Mouse (Mus musculus): ENCODE results near the gene Tnfsf15. TPM values are rescaled to one million over a fixed set of nuclear protein-coding genes. Genes with fewer than 3 reads are reported as not detected.

The Tnfsf15 gene
- total RNA-seq (2022) = not detected

DNA sequence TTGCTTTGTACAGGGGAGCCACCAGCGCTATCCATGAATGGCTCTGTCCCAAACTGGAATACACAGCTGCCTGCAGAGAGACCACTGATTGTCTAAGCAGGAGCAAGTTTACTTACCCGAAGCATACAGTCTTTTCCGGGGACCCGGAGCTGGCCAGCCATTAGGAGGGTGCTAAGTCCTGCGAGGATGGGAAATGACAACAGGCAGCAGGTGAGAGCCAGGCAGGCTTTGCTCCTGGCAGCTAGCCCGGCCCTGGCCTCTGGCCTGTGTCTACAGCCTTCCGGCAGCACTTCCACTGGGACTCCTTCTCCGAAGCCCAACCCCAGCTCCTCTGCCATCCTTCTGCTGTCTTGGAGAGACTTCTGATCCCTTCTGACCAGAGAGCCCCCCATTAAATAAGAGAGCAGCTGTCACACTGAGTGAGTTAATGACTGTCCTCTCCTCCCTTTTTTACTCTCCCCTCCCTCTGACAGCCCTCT lies at the start of gene Tnfsf15:
Gene Tnfsf15 (minus strand): TSS at position 421 of the 479 bp plus-strand sequence.
- DNase-seq (ENCODE audit: low spot score in 2 of 2) = no peak

DNA sequence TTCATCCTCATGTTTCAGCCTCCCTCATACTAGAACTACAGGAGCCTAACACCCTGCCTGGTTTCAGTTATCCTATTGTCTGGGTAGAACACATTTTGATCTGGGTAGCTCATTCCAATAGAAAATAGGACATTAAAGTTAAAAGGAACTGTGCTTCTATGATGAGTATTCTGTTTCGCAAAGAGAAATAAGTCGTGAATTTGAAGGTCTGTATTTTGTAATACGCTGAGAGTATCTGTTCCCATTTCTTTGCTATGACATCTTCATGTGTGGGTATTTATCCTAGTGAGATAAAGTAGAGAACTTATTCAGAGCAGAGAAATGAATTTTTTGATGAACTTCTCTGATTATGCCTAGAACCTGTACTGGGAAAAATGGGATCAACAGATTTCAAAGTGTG lies 47.4 kb upstream of the Tnfsf15 start:
- no peak for DNase-seq (ENCODE audit: low spot score in 2 of 2)

DNA sequence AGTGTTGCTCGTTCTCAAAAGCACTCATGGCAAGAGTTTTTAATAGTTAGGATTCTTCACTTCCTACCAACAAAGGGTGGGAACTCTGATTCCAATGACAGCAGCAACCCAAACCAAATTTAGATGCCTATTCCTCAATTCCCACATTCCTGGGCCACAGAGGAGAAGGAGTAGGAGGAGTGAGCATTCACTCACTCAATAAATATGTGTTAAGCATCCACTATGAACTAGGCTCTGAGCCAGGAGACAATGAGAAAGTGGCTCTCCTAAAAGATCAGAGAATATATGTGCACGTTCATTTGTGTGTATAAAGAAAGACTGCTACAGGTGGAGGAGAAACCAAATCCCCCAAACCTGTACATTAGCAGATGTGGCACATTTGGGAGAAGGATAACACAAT lies 40.6 kb upstream of the Tnfsf15 start:
- no peak for DNase-seq (ENCODE audit: low spot score in 2 of 2)

DNA sequence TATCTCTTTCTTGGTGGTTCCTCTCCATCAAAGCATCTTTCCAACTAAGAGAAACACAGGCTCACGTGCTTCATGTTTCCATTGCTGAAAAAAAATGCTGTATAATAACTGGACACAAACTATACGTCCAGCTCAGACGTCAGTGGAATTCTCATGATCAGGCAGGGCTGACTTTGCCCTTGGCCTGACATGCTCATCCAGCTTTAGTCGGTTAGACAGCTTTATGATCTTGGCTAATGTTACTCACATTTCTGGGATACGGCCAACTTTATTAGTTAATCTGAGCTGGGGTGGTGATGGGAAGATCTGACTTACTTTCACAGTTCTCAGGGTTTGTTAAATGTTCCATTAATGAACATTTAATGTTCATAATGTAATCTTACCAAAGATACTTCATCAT lies 38.9 kb upstream of the Tnfsf15 start:
- DNase-seq (ENCODE audit: low spot score in 2 of 2) = no peak

DNA sequence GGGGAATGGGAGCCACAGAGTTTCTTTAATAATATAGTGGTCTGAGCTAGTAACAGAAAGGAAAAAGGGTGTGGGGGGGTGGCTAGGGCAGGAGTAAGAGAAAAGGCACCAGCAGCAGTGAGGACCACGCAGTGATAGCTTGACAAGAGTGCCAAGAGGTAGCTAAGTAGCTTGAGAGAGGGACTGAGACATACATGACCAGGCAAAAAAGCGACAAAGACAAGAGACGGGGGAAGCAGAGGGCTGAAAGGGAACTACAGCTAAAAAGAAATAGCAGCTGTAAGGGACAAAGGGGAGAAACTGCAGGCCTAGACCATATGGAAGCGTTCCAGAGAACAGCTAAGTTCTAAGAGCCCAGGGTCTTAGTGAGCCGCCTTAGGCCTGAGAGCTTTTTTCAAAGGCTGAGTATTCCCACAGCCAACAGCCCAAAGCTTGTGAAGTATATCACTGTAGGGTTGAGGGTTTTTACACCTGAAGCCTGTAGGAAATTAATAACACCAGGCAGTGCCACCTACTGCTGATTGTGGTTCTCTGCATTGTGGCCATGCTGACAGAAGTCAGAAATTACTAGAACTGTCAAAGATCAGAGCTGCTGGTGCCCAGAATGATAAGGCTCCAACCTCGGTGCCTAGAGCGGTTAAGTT lies 38.2 kb upstream of the Tnfsf15 start:
- DNase-seq (ENCODE audit: low spot score in 2 of 2) = no peak

DNA sequence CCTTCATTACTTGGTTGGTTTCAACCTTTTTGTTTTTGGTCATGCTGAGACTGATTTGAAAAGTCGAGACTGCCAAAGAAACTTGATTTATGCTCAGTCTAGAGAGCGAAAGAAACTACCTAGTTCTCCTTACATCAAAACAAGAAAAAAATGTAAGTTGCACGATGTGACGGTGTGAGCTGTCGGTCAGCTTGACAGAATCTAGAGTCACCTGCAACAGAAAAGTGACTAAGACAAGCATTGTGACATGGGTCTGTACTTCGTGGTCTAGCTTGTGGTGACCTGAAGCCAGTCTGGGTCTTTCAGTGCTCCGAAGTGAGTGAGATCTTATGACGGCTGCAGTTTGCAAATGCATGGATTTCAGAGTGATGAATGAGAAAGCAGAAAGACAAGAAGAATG lies 32.3 kb upstream of the Tnfsf15 start:
- DNase-seq (ENCODE audit: low spot score in 2 of 2) = no peak

DNA sequence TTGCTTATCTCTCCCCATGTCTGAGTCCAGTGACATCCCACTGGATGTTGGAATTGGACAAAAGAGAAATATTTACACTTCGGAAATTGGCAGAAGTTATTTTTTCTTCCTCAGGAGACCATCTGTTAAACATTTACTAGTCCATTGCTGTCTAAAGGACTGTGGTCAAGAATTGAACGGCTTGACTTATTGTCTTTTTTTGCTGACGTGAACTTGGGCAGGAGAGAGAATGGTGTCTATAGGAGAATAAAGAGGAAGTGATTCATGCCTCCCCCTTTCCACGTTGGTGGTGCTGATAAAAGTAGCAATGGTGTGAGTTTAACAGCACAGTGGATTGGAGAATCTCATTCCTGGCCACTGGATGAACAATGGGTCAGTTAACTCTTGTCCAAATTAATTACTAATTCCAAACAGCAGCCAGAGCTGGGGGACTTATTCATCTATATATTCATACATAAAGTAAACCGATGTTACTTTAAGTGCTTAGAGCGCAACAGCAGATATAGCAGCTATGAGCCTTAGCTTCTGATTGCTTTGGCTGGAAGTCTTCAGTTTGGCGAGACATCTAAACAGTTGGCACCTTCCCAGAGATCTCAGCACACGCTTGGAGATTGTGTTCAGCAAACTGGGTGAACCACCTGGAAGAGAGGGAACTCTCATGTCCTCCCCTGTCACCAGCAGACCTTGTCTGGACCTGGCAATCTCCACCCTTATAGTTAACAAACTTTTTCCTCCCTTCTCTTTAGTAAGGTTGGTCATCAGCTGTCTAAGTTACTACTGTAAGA lies 28.6 kb upstream of the Tnfsf15 start:
- DNase-seq (ENCODE audit: low spot score in 2 of 2) = no peak

DNA sequence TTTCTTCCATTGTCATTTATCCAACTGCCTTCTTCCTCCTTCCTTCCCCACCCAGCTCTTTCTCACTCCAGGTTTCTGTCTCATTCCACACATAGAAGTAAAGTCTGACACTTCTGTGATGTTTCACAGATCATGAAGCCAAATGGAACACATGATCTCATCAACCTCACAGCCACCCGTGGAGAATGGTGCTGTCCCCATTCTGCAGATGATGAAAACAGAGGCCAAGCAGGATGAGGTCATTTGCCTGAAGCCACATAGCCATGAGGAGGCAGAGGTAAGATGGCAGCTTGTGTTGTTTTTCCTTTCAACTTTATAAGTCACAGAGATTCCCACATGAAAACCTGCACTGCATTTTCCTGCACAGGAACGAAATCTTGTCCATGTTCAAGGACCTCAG lies 27.6 kb upstream of the Tnfsf15 start:
- DNase-seq (ENCODE audit: low spot score in 2 of 2) = no peak

DNA sequence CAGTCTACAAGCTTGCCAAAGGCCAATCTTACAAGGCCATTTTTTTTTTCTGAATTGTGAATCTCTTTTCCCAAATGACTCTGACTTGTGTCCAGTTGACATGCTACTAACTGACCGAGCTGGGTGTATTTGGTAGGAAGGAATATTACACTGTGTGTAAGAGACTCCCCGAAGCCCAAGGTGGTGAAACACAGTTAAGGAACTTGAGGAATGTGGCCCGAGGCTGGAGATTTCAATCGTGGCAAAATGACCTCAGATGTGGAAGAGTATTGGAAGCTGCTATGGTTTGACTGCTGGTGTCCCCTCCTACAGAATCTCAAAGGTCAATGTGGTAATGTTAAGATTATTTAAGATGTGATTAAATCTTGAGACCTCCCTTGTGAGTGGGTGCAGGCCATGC lies 26.4 kb upstream of the Tnfsf15 start:
- DNase-seq (ENCODE audit: low spot score in 2 of 2) = no peak

DNA sequence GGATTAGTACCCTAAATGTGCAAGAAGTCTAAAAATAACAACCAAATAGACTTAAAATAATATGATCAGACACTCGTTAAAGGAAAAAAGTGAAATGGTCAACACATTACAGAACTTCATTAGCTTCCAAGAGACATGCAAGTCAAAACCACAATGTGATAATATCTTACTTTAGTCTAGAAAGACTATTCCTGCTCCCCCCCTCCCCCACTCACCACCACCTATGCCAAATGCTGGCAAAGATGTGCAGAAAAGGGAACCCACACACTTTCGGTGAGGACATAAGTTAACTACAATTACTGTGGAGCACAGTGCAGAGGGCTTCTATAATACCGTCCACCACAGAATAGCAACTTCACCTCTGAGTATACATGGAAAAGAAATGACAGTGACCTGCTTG lies 24.2 kb upstream of the Tnfsf15 start:
- no peak for DNase-seq (ENCODE audit: low spot score in 2 of 2)

DNA sequence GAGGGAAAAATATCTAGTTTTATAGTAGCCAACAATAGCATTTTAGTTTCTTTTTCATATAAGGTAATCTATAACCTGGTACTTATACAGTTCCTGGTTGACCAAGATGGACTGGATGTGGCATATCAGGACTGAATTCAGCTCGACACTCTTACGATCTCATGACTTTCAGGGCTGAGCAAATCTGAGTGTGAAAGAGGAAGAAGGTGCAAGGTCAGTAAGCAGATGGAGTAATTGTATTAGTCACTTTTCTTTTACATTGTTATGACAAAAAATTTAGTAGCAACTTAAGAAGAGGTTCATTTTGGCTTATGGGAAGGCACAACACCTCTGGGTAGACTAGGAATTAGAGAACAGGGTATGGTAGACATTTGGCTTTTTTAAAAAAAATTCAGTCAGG lies 20.1 kb upstream of the Tnfsf15 start:
- no peak for DNase-seq (ENCODE audit: low spot score in 2 of 2)

DNA sequence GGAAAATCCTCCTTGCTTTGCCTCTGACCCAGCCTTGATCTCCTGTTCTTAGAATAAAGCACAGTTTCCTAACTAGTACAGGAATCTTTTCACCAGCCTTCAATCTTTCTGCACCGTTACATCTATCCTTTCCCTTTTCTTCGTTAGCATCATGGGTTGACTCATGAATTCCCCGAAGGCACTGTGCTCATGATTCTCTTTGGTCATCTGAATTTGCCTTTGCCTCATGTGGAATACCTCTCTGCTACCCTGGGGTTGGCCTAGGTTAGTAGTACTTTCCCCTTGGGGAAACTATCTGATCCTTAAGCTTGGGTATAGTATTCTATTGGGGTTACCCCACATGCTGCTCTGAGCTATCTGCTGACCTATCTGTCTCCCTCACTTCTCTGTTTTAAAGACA lies 15.0 kb upstream of the Tnfsf15 start:
- no peak for DNase-seq (ENCODE audit: low spot score in 2 of 2)

DNA sequence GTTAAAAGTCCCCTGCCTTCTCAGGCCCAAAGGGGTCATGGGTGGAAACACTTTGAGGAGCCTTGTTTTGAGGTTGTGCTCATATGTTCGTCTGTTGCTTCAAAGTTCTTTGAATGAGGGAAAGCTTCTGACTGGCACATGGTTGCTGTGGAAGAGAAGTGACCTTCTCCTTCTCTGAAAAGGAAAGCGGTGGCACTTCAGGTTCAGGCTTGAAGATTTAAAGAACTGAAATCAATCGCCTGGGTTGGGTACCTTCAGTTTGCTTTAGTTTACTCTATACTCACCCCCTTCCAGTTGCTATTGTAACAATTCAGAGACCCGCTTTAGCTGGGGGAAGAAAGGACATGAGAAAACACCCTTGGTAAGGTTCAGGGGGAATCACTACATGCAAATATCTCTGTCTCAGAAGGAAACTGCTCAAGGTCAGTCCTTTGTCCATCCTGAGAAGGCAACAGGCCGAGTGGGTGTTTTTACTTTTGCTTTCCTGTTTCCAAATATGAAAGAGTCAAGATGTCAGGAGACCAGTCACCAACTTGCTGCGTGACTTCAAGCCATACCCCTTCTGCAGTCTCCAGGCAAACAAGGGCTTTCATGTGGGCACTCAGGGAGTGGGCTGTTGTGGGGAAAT lies 12.7 kb upstream of the Tnfsf15 start:
- DNase-seq (ENCODE audit: low spot score in 2 of 2) = no peak

DNA sequence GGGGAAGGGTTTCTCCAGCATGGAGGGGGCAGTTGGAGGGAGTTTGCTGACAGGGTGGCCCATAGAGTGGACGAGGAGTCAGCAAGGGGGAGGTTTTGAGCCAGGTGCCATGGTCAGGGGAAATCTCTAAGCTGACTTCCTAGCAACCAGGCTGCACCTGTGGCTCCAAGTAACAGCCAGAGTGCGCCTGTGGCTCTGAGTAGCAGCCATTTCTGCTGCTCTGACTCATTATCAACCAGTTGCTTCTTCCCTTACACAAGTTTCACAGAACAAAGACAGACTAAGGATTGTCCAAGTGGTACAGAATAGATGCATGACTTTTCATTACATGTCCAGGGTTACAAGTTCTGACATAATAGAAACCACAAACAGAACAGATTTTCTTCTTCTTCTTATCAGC lies 11.2 kb upstream of the Tnfsf15 start:
- no peak for DNase-seq (ENCODE audit: low spot score in 2 of 2)

DNA sequence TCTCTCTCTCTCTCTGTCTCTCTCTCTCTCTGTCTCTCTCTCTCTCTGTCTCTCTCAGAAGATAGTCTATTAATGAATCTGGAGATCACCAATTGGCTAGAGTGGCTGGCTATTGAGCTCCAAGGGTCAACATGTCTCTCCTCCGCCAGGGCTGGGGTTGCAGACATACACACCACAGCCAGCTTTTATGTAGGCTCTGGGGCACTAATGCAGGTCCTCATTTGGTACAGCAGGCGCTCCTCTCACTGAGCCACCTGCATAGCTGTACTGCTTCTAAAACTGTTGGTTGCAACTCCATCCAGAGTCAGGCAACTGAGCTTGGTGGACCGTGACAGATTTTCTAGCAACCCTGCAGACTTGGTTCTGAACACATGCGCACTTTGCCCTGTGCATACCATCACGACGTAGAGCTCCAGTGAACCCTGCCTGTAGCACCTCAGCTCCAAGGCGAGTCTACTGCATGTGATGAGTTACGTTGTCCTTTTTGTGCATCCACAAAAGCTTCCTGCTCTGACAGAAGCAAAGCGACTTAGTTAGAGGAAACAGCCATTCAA lies 9.6 kb upstream of the Tnfsf15 start:
- no peak for DNase-seq (ENCODE audit: low spot score in 2 of 2)

DNA sequence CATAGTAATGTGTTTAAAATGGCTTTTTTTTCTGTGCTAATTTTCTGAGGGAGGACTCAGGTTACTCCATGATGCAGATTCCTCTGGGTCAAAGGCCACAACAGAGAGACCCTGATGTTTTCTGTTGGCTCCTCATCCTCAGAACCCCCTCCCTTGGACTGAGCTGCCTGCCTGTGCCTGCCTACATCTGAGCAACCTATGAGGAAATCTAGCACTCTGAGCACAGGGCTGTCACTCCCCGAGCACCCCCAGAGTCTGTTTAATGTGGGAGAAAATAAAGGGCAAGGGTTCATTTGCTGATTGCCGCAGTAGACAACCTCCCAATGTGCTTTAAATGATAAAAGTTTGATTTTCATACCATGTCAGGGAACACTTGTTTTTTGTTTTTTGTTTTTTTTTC lies 8.9 kb upstream of the Tnfsf15 start:
- DNase-seq (ENCODE audit: low spot score in 2 of 2) = no peak

DNA sequence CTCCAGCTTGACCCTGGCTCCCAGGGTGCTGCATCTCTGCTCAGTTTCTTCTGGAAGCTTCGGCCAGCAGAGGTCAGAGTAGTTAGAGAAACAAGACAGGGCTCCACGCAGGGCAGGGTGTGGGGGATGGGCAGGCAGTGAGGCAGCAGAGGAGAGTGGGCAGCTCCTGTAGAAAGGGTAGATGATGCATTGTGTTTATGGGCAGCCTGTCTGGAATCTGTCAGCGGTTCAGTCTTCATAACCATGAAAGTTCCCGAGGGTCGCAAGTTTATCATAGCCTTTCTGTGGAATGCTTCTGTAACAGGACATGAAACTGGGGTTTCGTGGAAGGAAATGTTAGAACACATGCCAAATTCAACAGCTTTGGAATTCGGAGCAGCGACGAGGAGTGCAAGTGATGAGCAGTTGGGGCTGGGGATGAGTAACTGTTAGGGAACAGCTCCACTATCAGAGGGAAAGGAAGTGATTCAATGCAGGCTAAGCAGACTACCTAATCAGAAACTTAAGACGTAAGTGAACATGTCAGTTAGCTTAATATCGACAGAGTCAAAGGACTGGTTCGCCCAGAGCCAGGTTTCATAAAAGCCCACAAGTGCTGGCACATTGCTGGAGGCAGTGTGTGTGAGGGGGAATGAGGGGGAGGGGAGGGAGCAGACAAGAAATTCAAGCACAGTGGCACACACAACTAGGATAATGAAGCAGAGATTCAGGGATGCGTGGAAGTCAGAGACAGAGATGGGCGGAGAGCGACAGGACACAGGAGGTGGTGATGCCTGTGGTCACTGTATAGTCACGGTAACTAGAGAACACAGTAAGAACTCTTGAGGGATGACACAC lies 8.0 kb upstream of the Tnfsf15 start:
- peak; percentile 8 to 18 for DNase-seq (ENCODE audit: low spot score in 2 of 2)

DNA sequence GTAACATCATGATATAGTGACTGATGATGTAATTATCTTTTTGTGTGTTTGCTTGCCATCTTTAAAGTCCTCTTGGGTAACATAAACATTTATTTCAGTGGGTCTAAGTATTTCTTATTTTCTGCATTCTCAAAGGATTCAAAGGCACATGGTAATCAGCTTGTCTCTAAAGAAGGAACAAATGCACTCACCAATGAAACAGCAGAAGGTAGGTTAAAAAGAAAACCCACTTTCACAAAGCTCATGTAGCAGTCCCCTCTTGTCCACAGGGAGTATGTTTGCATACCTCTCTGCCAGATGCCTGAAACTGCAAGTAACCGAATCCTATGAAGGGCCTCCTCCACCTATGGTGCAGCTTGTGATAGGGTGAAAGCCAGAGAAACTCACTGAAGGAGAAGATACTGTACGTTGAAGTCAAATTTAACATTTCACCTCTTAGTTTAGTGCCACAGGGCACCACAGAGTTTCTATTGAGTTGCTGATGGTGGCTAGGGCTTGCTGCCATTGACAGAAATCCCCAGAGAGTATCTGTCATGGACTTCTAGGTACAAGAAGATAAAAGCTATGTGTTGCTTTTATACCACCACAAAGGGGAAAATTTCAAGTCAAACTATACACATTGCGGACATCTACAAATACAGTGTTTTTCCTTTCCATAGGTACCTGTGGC lies 3.3 kb upstream of the Tnfsf15 start:
- no peak for DNase-seq (ENCODE audit: low spot score in 2 of 2)

DNA sequence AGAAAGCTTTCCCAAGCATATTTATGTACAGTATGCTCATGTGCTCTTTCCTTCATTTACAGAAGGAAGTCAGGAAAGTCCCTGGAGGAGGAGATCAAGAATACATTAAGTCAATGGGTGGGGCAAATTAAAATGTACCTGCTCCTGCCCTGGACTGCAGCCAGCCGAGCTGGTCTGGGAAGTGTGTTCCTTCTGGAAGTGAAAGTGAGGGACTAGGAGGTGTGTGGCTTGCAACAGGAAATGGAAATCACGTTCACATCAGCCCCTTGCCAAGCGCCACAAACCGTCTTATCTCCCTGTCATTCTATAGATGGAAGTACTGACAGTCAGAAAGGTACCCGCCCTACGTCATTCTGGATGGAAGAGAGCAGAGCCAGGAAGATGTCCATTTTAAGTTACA lies 358 bp upstream of the Tnfsf15 start:
- no peak for DNase-seq (ENCODE audit: low spot score in 2 of 2)

DNA sequence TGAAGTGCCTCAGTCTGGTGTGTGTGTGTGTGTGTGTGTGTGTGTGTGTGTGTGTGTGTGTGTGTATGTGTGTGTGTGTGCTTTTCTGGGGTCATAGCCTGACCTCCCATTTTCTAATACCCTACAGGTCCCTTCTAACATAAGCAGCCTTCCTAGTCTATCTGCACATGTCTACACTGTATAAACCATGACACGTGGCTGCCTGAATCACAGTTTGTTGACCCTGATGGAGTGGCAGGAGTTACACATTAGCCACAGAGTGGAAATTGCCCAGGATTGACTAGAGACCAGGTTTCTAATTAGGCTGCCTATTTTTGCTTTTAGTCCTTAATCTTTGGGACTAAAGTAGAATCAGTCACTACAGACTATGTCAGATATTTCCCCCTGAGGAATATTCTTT lies 1.3 kb downstream of the Tnfsf15 start:
- DNase-seq (ENCODE audit: low spot score in 2 of 2) = no peak
